Mouse (Mus musculus): ENCODE measurements around the gene Gm10961. TPM values are rescaled to one million over a fixed set of nuclear protein-coding genes. Genes with fewer than 3 reads are reported as not detected.

Gm10961 gene
- not detected for polyA plus RNA-seq (2017; shearing (Covaris generic))

DNA sequence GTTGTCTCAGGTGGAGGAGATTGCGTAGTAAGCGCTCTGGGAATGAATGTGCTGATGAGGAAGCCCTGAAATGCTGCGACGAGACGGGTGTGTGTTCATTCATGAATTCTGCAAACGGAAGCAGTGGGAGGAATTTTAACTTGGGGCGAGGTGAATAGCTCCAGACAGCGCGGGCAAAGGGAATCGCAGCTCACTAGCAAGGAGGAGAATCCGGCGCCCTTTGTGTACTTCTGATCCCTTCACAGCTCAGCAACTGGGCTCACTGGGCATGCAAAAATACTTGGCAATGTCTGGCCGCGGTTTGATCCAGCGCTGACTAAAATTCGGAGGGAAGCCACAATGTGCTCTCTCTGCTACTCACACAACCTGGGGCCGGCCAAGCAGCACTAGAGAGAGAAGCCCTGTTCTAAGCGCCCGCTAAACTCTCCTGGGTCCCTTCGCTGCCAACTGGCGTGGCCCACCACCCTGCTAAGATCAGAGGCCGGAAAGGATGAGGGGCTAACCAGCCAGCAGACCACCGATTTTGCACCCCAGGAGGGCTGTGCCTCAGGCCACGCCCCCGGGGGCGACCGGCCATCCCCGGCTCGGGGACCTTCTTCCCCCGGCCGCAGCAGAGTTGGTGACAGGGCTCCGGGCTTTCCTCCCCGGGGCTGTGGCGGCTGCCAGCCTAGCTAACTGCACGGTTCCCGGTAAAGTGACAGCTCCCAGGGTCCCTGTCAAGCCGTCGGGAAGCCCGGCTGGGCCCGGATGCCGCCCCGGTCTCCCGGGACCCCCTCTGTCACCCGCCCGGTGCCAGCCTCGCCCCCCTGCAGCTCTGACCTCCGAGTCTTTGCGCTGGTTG is at the start of gene Gm10961:
Gene Gm10961 (plus strand): TSS at position 641 of the 841 bp plus-strand sequence.

GRCm38 (mm10) chr3:107594662-107595263 is 36.4 kb upstream of the Gm10961 start, which contains the start of gene Alx3:
Gene Alx3, plus strand, starts transcription at chr3:107595031.

DNA sequence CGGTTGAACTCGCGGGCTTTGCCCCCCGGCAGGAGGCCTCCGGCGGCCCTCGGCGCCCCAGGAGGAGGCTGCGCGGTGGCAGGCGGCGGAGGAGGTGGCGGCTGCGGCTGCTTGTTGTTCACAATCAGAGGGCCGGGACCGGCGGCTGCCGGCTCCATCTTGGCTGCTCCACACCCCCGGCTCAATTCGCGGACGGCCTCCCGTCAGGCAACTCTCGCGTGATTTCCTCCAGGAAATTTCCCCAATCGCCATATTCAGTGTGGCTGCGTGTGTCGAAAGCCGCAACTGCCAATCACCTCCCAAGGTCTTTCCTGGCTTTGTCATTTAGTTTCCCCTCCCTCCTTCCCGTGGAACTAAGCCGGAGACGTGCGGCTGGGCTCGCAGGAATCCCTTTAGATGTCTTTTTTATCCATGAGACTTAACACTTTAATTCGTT is 419 bp downstream of the Gm10961 start, which contains the start of gene Strip1:
Gene Strip1 (minus strand): TSS at position 172 of the 436 bp plus-strand sequence.

Other genes with a start within 250 kb of the Gm10961 start
- gene Kcnc4, start 171.8 kb upstream of the Gm10961 start, polyA plus RNA-seq (2017; shearing (Covaris generic)) = not detected
- gene Slc6a17, start 113.3 kb upstream of the Gm10961 start, polyA plus RNA-seq (2017; shearing (Covaris generic)) = not detected
- gene Ubl4b, start 76.2 kb upstream of the Gm10961 start, polyA plus RNA-seq (2017; shearing (Covaris generic)) = not detected
- gene Alx3, start 36.3 kb upstream of the Gm10961 start, polyA plus RNA-seq (2017; shearing (Covaris generic)) = not detected
- gene Strip1, start 372 bp downstream of the Gm10961 start, polyA plus RNA-seq (2017; shearing (Covaris generic)) = 49.6 TPM
- 75.2 TPM for gene Ahcyl1, start 65.2 kb downstream of the Gm10961 start, polyA plus RNA-seq (2017; shearing (Covaris generic))
- gene Csf1, start 129.1 kb downstream of the Gm10961 start, polyA plus RNA-seq (2017; shearing (Covaris generic)) = 3.3 TPM
- not detected for gene Eps8l3, start 245.9 kb downstream of the Gm10961 start, polyA plus RNA-seq (2017; shearing (Covaris generic))

Data from effector memory CD4-positive, alpha-beta T cell, adult 5 months (primary cell).